Mouse (Mus musculus): ENCODE measurements around the gene Il18rap.
A peak's percentile ranks its signal among the peaks of the same experiment; 100 is the strongest.
"Not testable (repeated sequence)": the region's sequence is repeated elsewhere in the genome, so short reads cannot be mapped to it uniquely, and the experiment has no call there.

Gene Il18rap

GRCm38 (mm10) chr1:40544650-40545049, 29.5 kb downstream of the Il18rap start:
- peak; percentile 26 for DNase-seq (ENCODE audit: low read depth, low spot score)

- DNase-seq (ENCODE audit: low read depth, low spot score), result no peak
Measured at GRCm38 (mm10) chr1:40546645-40547044, 31.5 kb downstream of the Il18rap start.

- peak; percentile 4 for DNase-seq (ENCODE audit: low read depth, low spot score)
Measured at GRCm38 (mm10) chr1:40547064-40547572, 32.0 kb downstream of the Il18rap start.

GRCm38 (mm10) chr1:40547762-40548161, 32.6 kb downstream of the Il18rap start:
- DNase-seq (ENCODE audit: low read depth, low spot score), result no peak

GRCm38 (mm10) chr1:40569374-40569773, 54.2 kb downstream of the Il18rap start:
- DNase-seq (ENCODE audit: low read depth, low spot score), result no peak

GRCm38 (mm10) chr1:40579784-40580183, 64.6 kb downstream of the Il18rap start, which contains the start of gene Slc9a4:
Slc9a4 (plus strand) TSS chr1:40580081.
- DNase-seq (ENCODE audit: low read depth, low spot score), result no peak

GRCm38 (mm10) chr1:40580269-40580668, 65.1 kb downstream of the Il18rap start:
- no peak for DNase-seq (ENCODE audit: low read depth, low spot score)

- no peak for DNase-seq (ENCODE audit: low read depth, low spot score)
Measured at GRCm38 (mm10) chr1:40586776-40587175, 71.6 kb downstream of the Il18rap start.

- DNase-seq (ENCODE audit: low read depth, low spot score), result no peak
Measured at GRCm38 (mm10) chr1:40590931-40591330, 75.8 kb downstream of the Il18rap start.

GRCm38 (mm10) chr1:40597822-40598221, 82.7 kb downstream of the Il18rap start:
- DNase-seq (ENCODE audit: low read depth, low spot score), result no peak

GRCm38 (mm10) chr1:40599661-40600060, 84.5 kb downstream of the Il18rap start:
- not testable (repeated sequence) for DNase-seq (ENCODE audit: low read depth, low spot score)

- DNase-seq (ENCODE audit: low read depth, low spot score), result peak; percentile 50
Measured at GRCm38 (mm10) chr1:40600394-40601327, 85.5 kb downstream of the Il18rap start.
